Mouse (Mus musculus): Measurements from ENCODE around the gene Hoxa11.

Hoxa11 gene

DNA sequence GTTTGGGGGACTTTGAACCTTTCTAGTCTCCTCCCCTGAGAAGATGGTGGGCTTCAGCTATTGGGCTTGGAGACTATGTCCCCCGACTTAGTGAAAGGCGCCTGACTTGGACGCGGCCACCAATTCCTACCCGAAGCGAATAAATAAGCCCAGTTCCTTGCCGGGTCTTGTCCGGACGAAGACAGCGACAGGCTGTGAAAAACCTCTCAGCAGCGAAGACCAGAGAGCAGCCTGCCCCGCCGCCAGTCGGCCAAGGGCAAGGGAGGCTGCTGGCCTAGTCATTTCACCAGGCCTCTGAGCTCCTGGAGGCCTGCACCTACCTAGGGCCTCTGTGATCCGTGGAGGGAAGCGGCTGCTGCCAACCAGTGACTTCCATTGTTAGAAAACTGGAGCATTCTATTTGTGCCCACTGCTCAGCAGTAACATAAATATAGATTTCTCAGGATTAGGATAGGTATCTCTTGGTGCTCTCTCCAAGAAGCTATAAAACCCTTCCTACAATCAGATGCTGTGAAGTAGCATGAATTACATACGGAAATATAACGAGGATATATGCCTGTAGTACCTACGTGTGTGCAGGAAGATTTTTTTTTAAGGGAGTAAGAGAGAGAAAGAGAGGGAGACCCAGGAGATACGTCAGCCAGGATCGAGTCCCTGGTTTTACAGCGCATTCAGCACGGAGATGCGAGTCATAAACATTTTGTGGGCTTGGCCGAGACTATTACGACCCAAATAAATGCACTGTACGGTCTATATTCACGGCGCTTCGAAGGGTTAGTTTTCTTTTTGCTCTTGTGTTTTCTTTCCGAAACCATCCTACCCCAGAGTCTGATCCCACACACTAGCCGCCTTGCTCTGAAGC lies 25.4 kb downstream of the Hoxa11 start:
- DNase-seq (ENCODE audit: low read depth, low spot score): no peak

DNA sequence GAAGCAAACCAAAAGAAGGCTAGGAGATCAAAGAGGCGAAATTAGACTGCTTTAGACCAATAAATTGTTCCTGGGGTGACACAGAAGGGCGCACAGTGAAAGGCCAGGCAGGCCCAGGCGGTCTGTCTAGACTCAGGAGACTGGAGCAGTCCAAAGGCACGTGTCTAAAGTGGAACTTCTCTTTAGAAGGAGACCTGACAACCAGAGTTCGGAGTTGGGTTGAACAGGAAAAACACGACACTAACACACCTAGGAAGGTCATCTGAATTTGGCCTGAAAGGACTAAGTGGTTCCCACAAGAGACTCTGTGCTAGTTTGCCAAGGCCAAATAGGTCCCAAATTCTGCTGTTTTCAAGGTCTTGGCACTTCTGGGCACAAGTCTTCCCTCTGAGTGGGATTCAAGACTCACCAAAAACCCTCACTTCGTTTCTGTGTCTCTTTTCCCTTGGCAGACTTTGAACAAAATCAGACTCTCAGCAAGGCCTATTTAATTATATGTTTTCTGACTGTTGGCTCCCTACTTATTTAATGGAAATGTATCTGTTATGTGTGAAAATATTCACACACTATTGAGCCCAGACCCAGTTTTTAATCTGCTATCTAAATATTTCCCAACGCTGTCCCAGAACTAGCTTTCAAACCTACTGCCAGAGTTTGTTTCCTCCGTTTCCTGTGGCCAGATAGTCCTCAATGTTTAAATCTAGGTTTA lies 26.2 kb downstream of the Hoxa11 start:
- no peak for DNase-seq (ENCODE audit: low read depth, low spot score)

DNA sequence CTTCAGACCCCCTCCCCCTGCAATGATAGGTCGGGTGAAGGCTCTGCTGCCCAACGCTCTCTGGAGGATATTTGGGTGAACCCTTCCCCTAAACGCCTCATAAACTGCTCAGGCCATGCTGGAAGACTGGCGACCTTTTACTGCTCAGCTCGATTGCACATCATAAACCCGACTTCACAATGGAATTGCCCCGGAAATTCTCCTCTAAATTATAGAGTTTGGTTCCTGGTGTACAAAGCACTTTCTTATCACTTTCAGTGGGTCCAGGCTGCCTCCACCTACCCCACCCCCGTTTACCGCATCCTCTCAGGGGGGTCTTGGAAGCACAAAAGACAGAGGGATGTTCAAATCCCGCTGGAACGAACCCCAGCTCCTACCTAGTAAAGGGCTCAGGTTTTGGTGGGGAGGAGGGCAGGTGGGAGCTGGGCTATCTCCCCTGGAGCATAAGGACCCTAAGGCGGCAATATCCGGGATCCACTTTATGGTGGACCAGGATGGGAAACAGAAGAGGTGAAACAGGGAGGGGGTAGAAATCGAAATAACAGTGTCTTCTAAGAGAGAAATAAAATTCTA lies 26.9 kb downstream of the Hoxa11 start:
- DNase-seq (ENCODE audit: low read depth, low spot score): no peak

DNA sequence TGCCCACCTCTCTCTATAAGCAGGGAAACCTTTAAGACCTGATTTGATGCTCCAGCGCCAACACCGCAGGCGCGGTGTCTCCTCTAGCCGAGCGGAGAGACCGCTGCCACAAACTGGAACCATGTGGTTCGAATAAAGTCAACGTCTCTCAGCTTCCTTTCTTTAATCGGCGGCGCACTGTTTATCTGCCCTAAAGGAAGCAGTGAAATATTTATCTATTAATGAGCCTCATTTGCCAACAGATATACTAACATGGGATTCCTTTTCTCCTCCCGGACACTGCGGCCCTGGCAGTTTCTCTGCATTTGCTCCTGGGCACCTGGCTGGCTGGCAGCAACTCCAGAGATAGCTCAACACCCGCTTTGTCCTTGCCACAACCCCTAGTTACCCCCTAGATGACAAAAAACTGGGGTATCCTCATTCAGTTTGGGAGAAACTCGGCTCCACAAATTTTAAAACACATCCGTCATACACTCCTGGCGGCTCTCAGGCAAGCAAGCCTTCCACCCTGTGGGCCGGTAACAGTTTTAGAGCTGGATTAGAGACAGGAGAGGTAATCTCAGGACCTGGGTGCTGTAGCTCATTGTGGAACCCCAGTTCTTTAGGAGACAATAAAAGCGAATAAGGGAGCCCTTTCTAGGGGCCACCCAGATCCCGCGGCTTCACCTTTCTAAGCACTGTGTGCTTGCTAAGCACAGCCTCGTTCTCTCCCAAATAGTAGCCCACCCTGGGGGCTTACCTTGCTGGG lies 27.5 kb downstream of the Hoxa11 start:
- DNase-seq (ENCODE audit: low read depth, low spot score): no peak

DNA sequence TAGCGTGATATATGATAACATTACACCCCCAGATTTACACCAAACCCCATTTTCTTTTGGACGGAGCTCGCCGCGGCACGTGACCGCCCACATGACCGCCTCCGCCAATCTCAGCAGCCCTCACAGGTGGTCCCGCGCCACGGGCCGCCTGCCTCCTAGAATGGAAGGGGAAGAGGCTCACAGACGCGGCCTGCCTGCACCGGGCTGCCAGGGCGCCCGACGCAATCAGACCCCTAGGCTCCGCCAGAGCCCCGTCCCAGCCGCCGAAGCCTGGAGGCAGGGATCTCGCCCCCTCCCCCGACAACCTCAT lies 28.2 kb downstream of the Hoxa11 start:
- no peak for DNase-seq (ENCODE audit: low read depth, low spot score)

DNA sequence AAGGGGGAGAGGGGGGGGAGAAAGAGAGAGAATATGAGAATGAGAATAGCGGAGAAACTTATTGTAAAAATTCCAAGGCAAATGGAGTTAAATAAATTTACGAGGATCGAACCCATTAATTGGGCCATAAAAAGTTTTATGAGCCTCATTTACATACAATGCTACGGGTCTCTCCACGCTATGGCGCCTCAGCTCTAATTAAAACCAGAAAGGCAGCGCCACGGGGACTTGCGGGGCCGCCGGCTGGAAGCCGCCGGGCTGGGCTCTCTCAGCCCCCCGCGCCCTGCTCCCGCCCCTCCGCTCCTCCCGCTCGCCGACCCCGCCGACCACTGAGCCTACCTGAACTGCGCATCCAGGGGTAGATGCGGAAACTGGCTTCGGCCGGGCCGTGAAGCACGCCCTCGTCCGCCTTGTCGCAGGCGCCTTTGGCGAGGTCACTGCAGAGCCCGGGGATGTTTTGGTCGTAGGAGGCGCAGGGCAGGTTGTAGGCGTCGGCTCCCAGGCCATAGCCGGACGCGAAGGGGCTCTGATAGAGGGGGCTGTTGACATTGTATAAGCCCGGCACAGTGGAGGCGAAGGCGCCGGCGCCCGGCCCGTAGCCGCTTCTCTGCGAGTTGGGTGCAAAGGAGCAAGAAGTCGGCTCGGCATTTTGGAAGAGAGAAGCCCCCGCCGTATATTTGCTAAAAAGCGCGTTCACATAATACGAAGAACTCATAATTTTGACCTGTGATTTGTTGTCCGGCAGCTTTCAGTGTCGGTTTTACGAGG lies 28.7 kb downstream of the Hoxa11 start:
- DNase-seq (ENCODE audit: low read depth, low spot score): no peak

DNA sequence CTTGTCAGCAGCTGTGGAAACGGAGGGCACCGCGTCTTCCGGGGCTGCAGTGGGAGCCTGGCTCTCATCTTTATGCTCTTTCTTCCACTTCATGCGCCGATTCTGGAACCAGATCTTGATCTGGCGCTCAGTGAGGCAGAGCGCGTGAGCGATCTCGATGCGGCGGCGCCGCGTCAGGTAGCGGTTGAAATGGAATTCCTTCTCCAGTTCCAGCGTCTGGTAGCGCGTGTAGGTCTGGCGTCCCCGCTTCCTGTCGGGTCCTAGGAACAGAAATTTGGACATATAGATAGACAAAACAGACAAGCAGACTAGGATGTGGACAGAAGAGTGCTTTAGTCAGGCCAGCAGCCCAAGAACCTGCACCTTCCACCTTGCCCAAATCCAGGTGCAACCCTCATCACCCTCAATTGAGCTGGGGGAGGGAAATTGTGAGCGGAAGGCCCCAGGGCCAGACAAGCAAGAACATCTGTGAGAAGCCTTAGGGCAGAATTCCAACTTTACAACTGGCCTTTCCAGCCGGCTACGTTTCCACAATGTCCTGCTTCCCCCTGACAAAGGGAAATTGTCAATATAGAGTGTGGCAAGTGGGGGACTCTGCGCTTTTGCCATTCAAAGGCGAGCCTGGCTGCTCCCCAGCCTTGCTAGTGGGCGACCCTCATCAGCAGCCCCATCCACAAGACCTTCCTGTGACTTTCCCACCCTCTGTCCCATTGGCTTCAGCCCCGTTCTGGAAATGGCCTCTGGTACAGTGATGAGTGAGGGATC lies 29.7 kb downstream of the Hoxa11 start:
- no peak for DNase-seq (ENCODE audit: low read depth, low spot score)

DNA sequence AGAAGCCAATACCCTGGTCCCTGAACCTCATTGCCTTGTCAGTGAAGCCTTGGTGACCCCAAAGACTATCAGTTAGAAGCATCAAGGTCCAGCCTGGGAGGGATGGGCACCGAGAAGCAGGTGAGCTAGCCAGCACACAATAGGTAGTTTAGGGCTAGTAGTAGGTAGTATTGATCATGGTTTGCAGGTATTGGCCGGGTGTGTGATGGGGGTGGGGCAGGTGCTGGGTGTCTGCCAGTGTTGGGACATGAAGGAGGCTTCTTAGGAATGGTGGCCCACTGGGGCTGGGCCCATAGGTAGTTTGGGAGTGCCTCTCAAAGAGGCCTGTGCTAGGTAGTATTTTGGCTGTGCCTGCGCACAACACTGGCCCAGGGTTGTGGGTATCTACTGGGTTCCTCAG lies 30.5 kb downstream of the Hoxa11 start:
- no peak for DNase-seq (ENCODE audit: low read depth, low spot score)

DNA sequence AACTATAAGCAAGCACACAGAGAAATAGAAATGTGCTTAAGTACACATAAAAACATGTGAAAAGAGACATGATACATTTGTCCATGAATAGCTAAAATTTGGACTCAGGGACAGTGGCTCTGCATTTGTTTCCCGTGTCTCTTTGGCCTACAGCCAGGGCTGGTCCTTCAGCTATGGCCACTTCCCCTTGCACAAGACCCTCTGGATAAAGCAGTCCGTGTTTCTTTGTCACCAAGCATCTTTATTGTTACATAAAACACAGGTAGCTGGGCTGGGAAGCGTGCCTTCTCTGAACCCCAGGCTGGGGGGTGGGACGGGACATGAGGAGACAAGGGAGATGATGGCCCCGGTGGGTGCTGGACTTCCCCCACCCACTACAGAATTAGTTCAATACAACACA lies 31.3 kb downstream of the Hoxa11 start:
- no peak for DNase-seq (ENCODE audit: low read depth, low spot score)

DNA sequence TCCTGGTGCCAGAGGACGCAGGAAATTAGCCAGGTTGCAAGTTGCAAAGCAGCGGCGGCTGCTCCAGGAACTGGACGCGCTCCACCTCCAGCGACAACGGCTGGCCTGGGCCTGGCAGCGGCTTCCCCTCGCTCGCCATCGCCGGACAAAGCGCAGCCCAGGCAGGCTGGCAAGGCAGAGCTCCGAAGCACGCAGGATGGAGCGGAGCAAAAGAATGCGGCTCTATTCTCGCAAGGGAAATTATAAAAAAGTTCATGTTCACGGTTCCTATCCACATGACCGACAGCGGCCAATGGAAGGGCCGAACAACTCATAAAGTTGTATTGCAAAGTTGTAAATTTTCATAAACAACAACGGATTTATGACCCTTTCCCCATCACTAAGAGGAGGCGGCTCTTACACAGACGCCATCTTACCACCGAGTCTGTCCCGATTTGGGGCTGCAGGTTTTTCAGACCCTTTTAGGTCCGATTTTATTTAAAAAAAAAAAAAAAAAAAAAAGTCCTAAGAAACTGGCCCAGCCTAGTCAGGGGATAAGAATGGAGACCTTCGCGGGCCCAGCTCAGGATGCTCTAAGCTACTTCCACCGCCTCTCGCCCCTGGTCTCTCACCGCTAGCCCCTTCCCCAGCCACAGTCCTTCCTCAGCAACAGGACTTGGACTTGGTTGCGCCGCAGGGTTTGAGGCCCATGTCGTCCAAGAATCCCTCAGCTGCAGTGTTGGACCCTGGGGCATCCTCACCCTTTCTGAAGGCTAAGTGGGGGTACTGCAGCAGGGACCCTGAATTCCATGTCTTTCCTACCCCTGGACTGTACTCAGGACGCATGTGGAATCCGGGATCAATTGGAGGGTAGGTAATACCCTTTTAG lies 32.3 kb downstream of the Hoxa11 start, which contains the start of the genes Hoxa3 and Gm28308:
TSS of gene Hoxa3 (minus strand) at position 218 of the 868 bp plus-strand sequence.
TSS of gene Gm28308 (minus strand) at position 221 of the 868 bp plus-strand sequence.
- DNase-seq (ENCODE audit: low read depth, low spot score): no peak

DNA sequence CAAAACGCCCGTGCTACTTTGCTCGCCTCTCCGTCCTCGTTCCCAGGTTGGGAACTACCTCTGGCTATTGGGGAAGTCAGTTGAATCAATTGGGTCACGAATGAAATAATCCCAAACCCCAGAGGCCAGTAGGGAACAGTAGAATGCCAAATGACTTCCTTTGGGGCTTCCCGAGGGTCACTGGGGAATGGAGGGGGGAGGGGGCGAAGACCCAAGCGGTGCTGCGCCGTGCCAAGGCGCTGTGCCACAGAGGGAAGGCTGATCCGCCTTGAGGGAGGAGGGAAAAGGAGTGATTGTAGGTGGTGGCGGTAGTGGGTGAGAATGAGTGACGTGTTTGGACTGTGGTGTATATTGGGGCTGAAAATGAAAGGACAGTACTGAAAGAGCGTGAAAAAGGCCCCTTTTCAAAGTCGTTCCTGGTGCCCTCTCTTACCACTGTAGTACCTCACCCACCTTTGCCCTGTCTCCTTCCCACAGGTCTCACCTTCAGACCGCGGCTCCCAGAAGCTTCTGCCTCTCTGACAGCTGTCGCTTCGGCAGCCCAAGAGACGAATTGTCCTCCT lies 33.0 kb downstream of the Hoxa11 start:
- no peak for DNase-seq (ENCODE audit: low read depth, low spot score)

DNA sequence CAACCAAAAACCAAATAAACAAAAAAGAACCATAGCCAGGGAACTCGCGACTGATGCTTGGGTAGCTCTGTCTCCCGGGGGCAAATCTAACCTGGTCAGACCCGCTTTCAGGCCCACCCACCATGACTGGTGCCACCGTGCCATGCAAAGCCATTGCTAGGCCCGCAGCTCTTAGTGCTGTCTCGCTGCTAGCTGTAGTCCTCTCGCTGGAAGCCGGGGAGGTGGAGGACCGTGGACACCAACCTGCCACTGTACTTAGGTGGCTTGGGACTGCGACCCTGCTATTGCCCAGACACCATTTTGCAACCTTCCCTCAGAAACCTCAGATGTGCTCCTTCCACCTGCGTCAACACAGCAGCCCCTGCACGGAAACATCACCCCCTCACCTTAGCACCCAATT lies 33.6 kb downstream of the Hoxa11 start:
- no peak for DNase-seq (ENCODE audit: low read depth, low spot score)

DNA sequence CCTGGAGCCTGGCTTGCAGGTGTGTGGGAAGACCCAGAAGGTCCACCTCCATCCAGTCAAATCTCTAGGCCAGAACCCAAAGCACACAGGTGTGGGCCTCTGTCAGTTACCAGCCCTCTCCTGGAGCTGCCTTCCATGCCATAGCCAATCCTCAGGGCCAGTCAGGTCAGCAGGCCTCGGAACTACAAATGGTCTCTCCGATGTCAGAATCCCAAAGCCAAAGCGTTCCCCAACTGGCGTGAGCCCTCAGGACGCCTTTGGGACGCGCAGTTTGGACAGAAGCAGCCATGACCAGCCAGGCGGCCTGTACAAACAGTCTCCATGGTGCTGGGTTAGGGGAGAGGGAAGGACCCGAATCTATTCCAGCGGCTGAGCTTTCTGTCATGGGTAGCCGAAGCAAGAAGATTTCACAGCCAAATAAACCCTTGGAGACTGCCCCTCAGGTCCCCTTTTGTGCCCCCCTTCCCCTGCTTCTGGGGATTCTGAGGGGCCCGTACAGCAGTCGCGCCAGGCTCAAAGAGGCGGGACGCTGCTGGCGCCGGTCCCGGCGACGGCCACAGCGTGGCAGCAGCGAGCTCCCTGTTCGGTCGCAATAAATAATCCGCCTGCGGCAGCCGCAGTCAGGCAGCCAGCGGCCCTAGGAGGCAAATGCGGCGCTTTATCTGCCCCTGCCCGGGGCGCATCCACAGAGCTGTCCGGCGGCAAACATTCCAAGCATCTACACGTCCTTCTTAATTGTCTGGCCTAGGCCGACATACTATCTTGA lies 34.3 kb downstream of the Hoxa11 start:
- no peak for DNase-seq (ENCODE audit: low read depth, low spot score)

DNA sequence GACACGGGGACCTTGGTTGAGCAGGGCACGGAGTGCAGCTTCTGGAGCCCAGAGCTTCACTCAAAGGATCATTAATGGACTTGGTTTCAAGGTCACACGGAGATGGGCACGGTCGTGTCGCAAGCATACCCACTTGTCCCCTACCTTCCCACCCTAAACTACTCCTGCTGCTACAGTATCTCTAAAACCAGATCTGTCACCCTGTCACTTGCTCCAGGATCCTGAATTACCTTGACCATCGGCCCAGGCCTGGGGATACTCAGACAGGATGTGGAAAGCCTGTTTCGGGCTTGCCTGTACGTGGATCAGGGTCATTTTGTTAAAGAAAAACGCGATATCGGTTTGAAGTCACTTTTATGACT lies 35.9 kb downstream of the Hoxa11 start:
- DNase-seq (ENCODE audit: low read depth, low spot score): no peak

DNA sequence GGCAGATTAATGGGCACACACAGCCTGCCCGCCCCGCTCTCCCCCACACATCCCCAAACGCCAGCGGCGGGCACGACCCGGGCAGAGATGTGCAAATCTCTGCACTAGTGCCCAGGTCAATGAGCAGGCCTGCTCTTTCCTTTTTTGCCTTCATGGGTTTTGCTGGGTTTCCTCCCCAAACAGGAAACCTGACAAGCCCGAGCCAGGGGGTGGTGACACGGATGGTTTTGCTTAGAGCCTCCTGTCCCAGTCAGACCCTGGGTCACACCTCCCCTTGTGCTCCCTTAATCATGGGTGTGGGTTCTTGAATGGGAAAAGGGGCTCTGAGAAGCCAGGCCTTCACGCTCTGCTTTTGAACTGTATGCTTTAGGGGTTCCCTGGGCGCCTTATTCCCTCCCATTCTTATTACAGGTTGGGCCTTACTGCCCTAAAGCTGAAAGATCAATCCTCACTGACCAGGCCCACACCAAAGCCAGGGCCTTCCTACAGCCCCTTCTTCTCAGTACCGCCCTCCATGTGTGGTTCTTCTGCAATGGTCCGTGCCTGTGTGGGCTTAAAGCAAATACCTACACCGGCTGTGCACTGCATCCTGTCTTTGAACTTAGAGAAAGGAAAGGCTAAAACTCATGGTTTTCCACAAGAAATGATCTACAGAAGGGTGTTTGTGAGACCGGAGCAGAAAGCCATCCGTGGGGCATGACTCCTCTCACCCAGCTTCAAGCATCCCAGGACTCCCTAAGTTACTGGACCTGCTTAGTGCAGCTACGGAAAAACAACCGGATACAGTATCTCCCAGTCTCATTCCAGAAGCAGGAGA lies 36.5 kb downstream of the Hoxa11 start:
- no peak for DNase-seq (ENCODE audit: low read depth, low spot score)

DNA sequence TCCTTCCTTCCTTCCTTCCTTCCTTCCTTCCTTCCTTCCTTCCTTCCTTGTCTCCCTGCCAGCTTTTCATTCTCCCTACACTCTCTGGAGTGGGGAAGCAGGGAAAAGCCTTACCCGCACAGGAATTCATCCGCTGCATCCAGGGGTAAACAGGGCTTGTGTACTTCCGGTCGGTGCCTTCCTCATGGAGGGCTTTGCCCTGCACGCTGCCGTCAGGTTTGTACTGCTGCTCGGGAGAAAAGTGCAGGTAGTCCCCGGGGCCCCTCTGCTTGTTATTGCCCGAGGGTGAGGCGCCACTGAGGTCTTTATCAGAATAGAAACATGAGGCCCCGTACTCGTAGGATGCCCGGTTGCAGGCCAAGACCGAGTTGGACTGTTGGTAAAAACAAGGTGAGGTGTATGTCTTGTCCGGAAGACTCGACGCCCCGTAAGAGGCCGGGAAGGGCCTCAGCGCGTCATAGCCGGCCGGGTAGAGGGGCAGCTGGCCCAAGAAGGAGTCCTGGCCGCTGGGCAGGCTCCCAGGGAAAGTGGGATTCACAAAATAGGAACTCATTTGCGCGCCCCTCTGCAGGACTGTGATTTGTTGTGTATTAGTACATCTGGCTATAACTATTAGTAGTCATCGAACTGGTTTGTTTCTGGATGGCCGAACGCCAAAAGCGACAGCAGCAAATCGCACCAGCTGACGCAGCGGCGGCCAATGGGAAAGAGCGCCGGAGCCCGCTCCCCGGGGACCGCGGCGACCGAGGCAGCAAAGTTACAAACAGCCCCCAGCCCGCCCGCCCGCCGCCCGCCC lies 37.3 kb downstream of the Hoxa11 start, which contains the start of gene Hoxa6:
TSS of gene Hoxa6 (minus strand) at position 651 of the 796 bp plus-strand sequence.
- no peak for DNase-seq (ENCODE audit: low read depth, low spot score)

DNA sequence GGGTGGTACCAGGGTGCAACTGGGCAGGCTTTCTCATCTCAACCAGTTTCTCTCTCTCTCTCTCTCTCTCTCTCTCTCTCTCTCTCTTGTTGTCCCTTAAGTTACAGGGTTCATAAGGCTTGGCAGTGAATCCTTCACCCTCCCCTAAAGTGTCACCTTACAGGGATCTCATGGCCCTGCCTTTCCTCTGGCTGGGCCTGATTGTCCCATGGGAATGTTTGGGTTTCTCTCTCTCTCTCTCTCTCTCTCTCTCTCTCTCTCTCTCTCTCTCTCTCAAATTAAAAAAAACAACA lies 38.0 kb downstream of the Hoxa11 start:
- no peak for DNase-seq (ENCODE audit: low read depth, low spot score)

Data from telencephalon, adult 2 months (tissue).